Mouse (Mus musculus) heart, embryonic 12.5 days (tissue): ENCODE measurements at regions not wholly inside any gene's neighbourhood (a gene's known extent, or its start where the extent isn't known, plus 50 kb on each side); places are given as distances from the start of the nearest gene placed in this dataset.

Source experiments
- ATAC-seq: fragments of 200-750 bp; cut with Nextera tagmentation; 2 replicates; pipeline ENCODE4 v1.8.0; 2017; ENCODE audit warnings: moderate TSS enrichment, moderate library complexity; ENCODE audit not compliant: insufficient number of reproducible peaks, low FRiP score
- H3K27ac ChIP-seq: fragments of 300-500 bp; sonication (generic); 2 replicates; pipeline ENCODE4 v1.5.1; 2016; ENCODE audit warnings: mild to moderate bottlenecking, moderate library complexity; ENCODE audit not compliant: poor library complexity, severe bottlenecking
- H3K27me3 ChIP-seq: fragments of 300-500 bp; sonication (generic); replicated peaks from 2 replicates; pipeline ENCODE4 v1.6.1; 2016; ENCODE audit warnings: mild to moderate bottlenecking, moderate library complexity
- H3K36me3 ChIP-seq: fragments of 300-500 bp; sonication (generic); 2 replicates; pipeline ENCODE4 v1.6.1; 2016; ENCODE audit warnings: mild to moderate bottlenecking, moderate library complexity
- H3K4me1 ChIP-seq: fragments of 300-500 bp; sonication (generic); replicated peaks from 2 replicates; pipeline ENCODE4 v1.6.1; 2016; ENCODE audit warnings: mild to moderate bottlenecking
- H3K4me2 ChIP-seq: fragments of 300-500 bp; sonication (generic); 2 replicates; pipeline ENCODE4 v1.6.1; 2016; ENCODE audit warnings: mild to moderate bottlenecking, moderate library complexity
- H3K4me3 ChIP-seq: fragments of 300-500 bp; sonication (generic); 2 replicates; pipeline ENCODE4 v1.5.1; 2016; ENCODE audit warnings: mild to moderate bottlenecking
- H3K9ac ChIP-seq: fragments of 300-500 bp; sonication (generic); 2 replicates; pipeline ENCODE4 v1.6.1; 2016; ENCODE audit warnings: mild to moderate bottlenecking, moderate library complexity
- H3K9me3 ChIP-seq: fragments of 300-500 bp; sonication (generic); replicated peaks from 2 replicates; pipeline ENCODE4 v1.6.1; 2016; ENCODE audit warnings: mild to moderate bottlenecking, moderate library complexity
- WGBS: fragments of 180-500 bp; shearing (Covaris S2); methylation state at CpG from one replicate; pipeline ENCODE4 v1.1.7; 2016; 5-methylcytosine and 5-hydroxymethylcytosine counted together

DNA sequence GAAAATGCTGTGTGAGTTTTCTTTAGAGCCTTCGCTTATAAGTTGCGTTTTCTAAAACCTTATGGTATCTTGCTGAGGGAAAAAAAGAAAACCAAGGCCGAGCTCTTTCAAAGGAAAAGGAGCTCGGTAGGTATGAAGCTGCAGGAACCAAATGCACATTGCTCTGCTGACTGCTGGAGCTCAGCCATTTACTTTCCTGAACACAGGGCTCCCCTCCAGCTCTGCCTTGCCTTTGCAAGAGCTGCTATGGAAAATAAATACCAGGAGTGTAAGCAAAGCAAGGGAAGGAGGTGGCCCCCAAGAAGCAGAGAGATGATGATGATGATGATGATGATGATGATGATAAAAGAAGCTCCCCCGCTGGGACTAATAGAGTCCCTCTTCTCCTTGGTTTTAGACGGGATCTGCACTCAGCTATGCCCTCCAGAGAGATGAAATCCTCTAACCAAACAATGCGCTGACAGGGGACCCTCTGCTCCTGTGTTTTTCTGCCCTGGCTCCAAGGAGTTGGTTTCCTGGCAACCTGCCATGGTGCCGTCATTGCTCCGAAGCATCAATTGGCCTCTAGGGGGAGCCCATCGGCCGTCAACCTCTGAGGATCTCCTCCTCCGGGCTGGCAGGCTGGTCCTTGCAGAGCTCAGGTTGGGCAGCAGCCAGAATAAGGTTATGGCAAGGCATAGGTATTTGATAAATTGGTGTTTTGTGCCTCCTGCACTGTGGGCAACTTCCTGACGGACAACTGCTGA, 544.7 kb downstream of the Rnf144b start:
- Histone ChIP-seq H3K9ac (no peak overlapping the region), H3K4me2 (peak overlapping the region; percentile 47), H3K9me3 (no peaks in the 10 kb centered on the region), H3K27ac (peak overlapping the region; percentile 34; the same call in 1 of the 2 replicates), H3K4me3 (no peak overlapping the region), H3K4me1 (peaks cover 16% of the 10 kb centered on the region), H3K27me3 (no peaks in the 10 kb centered on the region), H3K36me3 (no peaks in the 10 kb centered on the region)
- ATAC-seq: peak; percentile 36; the same call in 1 of the 2 replicates
- 24% methylated on average over 13 of the region's 13 CpGs for WGBS

DNA sequence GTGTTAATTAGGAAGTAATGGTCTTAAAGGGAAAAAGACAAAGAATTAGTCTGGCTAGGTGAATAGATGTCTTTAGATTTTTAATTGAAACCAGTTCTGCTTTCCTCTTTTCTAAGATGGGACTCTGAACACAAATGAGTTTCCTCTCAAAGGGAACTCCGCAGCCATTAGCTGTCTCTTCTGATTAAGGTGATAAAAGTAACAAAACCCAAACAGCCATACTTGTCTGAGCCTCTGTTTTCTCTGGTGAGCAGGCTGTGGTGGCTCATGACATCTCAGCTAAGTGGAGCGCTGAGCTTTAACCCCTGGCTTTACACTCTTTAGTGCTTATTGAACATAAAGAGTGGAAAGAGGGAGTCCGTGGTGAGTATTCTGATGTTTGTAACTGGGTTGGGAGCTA, 565.7 kb downstream of the Rnf144b start:
- Histone ChIP-seq H3K4me1 (no peaks in the 10 kb centered on the region), H3K4me2 (no peak overlapping the region), H3K36me3 (no peaks in the 10 kb centered on the region), H3K9me3 (no peaks in the 10 kb centered on the region), H3K27me3 (no peaks in the 10 kb centered on the region), H3K9ac (no peak overlapping the region), H3K27ac (no peak overlapping the region), H3K4me3 (no peak overlapping the region)
- 60% methylated on average over 3 of the region's 3 CpGs for WGBS
- no peak for ATAC-seq

DNA sequence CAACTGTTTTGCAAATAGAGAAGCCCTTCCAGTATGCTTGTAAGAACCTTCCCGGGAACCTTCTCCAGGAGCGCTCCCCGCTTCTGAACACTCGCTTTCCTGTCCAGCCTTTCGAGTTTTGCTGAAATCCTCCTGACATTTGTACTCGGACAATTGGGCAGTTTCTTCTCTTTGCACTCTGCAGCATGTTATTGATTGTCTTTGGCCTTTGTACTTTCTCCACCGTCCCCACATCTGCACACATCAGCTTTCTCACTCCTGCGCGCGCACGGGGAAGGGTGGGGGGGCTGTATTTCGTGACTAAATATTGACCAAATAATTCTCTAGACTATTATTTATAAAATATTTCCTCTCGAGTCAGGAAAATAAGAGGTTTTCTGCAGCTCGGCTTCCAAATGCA, 567.2 kb upstream of the Id4 start:
- H3K27me3 ChIP-seq: no peaks in the 10 kb centered on the region
- H3K36me3 ChIP-seq: no peaks in the 10 kb centered on the region
- no peak overlapping the region for H3K9ac ChIP-seq
- H3K4me2 ChIP-seq: no peak overlapping the region
- H3K4me3 ChIP-seq: no peak overlapping the region
- no peaks in the 10 kb centered on the region for H3K4me1 ChIP-seq
- WGBS: 84% methylated on average over 14 of the region's 14 CpGs
- no peak overlapping the region for H3K27ac ChIP-seq
- no peaks in the 10 kb centered on the region for H3K9me3 ChIP-seq
- ATAC-seq: no peak

DNA sequence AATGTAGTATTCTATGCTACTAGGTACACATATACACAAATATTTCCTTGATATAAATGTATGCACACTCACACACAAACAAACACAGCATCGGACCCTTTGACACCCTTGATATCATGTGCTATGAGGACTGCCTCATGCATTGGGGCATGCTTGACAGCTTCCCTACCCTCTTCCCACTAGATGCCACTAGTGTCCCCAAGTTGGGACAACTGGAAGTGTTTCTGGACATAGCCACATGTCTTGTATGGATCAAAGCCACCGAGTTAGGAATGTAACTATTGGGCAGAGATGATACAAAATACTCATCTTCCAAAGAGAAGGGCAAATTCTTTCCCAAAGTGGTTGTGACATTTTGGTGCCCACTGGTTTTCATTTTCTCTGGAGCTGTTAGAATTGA, 565.2 kb upstream of the Id4 start:
- no peaks in the 10 kb centered on the region for H3K27me3 ChIP-seq
- no peak for ATAC-seq
- 76% methylated on average over 2 of the region's 2 CpGs for WGBS
- H3K36me3 ChIP-seq: no peaks in the 10 kb centered on the region
- H3K27ac ChIP-seq: no peak overlapping the region
- H3K4me1 ChIP-seq: no peaks in the 10 kb centered on the region
- no peak overlapping the region for H3K4me2 ChIP-seq
- H3K9me3 ChIP-seq: 0 out of 2 replicates have a peak, but pooled peaks cover 2% of the 10 kb centered on the region
- no peak overlapping the region for H3K9ac ChIP-seq
- H3K4me3 ChIP-seq: no peak overlapping the region

DNA sequence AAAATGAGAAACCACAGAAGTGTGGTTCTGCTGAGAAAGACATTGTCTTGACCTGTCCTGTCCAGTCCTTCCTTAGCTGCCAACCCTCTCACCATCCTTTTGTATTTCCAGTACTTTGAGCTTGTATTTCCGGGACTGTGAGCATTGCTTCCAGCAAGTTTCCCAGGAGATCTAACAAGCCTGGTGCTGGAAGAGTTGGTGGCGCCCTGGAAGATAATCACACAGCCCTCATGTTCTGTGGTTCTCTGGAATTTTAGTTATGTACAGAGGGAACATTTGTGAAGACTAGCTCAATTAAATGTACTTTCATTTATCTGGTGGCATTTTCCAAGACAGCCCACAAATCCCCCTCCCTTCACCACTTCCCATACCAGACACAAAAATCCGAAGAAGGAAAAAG, 560.5 kb upstream of the Id4 start:
- Histone ChIP-seq H3K9me3 (0 out of 2 replicates have a peak, but pooled peaks cover 2% of the 10 kb centered on the region), H3K36me3 (no peaks in the 10 kb centered on the region), H3K4me2 (no peak overlapping the region), H3K27me3 (no peaks in the 10 kb centered on the region), H3K4me1 (no peaks in the 10 kb centered on the region), H3K9ac (no peak overlapping the region), H3K27ac (no peak overlapping the region), H3K4me3 (no peak overlapping the region)
- 45% methylated on average over 3 of the region's 3 CpGs for WGBS
- no peak for ATAC-seq

DNA sequence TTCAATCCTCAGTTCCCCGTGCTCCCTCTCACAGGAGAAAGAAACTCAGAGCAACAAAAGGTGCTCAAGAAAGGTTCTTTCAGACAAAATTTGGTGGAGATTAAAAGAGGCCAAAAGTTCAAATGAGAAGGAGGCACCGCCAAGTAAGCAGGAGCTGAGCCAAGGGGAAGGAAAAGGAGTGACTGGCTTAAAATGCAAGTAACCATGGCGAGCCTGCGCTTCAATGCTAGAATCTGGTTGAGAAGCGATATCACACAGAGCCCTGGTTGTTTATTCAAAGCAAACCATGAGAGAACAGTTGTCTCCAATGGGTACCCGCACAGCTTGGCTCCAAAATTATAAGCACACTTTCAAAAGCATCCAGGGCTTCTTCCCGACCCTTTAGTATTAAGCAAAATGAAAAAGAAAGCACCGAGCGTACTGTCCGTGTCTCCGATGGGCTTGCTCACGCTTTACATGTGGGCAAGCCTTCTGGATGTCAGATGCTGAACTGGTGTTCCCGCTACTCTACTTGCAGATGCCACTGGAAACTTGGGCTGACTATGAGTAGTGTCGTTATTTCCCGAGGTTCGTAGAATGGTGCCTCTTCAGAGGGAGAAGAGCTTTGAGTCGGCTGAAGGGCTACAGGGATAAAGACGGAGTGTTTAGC, 552.9 kb upstream of the Id4 start:
- Histone ChIP-seq H3K9ac (no peak overlapping the region), H3K4me2 (no peak overlapping the region), H3K27me3 (no peaks in the 10 kb centered on the region), H3K4me1 (no peaks in the 10 kb centered on the region), H3K36me3 (no peaks in the 10 kb centered on the region), H3K9me3 (no peaks in the 10 kb centered on the region), H3K27ac (no peak overlapping the region), H3K4me3 (no peak overlapping the region)
- 85% methylated on average over 18 of the region's 18 CpGs for WGBS
- no peak for ATAC-seq

DNA sequence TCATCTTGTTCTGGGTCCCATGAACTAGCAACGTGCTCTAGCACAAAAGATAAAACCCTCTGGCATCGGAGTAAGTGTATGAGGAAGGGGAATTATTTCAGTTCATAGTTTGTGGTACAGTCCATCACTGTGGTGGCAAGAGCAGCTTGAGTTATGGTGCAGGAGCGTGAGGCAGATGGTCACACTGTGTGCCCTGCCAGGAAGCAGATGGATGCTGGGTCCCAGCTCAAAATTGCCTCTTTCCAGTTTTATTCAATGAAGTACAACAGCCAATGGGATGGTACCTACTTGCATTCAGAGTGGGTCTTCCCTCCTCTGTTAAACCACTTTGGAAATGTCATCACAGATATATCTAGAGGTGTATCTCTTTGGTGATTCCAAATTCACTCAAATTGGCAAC, 551.7 kb upstream of the Id4 start:
- Histone ChIP-seq H3K4me3 (no peak overlapping the region), H3K4me1 (no peaks in the 10 kb centered on the region), H3K9ac (no peak overlapping the region), H3K27ac (no peak overlapping the region), H3K4me2 (no peak overlapping the region), H3K27me3 (no peaks in the 10 kb centered on the region), H3K9me3 (no peaks in the 10 kb centered on the region), H3K36me3 (no peaks in the 10 kb centered on the region)
- no peak for ATAC-seq
- 81% methylated on average over 3 of the region's 3 CpGs for WGBS

DNA sequence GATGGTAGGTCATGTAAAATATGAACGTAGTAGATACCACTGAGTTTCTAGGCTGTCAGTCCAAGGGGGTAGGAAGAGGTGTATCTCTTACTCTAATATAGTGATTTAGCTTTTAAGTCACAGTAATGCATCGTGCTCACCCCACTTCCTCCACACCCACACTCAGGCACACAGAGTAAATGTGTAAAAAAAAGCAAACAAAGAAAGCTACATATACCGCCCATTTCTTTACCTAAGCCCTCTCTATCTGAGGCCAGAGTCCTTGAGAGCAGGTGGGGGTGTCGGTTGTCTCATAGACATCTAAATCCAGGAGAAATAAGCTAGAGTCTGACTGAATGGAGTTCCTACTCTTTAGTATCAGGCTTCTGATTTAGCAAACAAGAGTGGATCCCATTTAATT, 548.5 kb upstream of the Id4 start:
- no peak for ATAC-seq
- 81% methylated on average over 4 of the region's 4 CpGs for WGBS
- Histone ChIP-seq H3K4me2 (no peak overlapping the region), H3K27ac (no peak overlapping the region), H3K36me3 (no peaks in the 10 kb centered on the region), H3K4me1 (no peaks in the 10 kb centered on the region), H3K27me3 (no peaks in the 10 kb centered on the region), H3K9ac (no peak overlapping the region), H3K4me3 (no peak overlapping the region), H3K9me3 (no peaks in the 10 kb centered on the region)

DNA sequence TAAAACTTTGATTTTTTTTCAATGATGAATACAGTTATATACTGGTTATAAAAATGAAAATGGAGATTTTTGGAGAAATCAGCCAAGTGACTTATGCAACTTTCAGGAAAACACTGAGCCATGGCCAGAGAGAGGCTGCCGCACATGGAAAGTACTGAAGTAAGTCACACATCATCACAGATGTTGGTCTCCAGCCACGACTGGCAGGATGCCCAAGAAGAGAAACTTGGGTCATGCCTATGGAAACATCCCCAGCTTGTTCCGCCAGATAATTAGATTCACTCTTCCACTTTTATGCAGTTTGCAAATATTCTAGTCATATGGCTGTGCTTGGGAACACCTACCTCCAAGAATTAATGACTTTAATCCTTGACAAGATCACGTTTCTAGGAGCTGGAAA, 544.8 kb upstream of the Id4 start:
- H3K27me3 ChIP-seq: no peaks in the 10 kb centered on the region
- WGBS: 61% methylated on average over 4 of the region's 4 CpGs
- H3K4me2 ChIP-seq: no peak overlapping the region
- H3K9me3 ChIP-seq: no peaks in the 10 kb centered on the region
- H3K36me3 ChIP-seq: no peaks in the 10 kb centered on the region
- H3K9ac ChIP-seq: no peak overlapping the region
- no peaks in the 10 kb centered on the region for H3K4me1 ChIP-seq
- H3K4me3 ChIP-seq: no peak overlapping the region
- ATAC-seq: no peak
- no peak overlapping the region for H3K27ac ChIP-seq

DNA sequence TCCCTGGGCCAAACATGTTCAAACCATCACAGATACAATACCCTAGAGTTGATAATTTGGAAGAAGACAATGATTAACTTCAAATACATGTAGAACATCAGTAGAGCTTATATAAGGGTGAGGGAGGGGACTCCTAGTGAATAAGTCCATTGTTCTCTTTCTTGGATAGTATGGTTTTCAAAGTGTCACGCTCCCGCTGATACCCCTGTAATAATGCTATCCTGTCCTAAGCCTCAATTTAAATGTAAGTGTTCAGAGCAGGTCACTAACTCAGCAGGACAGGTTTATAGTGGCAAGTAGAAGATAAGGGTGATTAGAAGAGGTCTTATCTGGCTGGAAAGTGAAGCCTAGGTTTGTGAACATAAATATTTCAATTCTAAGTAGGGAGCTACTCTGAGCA, 540.4 kb upstream of the Id4 start:
- ATAC-seq: no peak
- H3K4me2 ChIP-seq: no peak overlapping the region
- 78% methylated on average over 2 of the region's 2 CpGs for WGBS

DNA sequence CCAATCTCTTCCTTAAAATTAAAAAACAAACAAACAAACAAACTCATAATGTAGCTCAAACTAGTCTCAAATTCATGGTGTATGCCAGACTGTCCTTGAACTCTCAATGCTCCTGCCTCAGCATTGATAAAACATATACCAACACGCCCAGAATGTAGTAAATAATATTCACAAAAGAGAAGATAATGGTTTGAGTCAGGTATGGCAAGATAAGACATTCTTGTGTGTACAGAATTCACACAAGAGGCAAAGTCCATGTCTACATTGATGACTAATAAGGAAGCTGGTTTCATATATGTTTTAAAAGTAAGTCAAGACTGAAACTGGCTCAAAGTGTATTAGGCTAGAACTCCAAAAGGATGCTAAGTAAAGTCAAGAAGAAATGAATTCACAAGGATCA, 526.6 kb upstream of the Id4 start:
- 50% methylated on average over 1 of the region's 1 CpGs for WGBS

More for the DNA sequence above, 540.4 kb upstream of the Id4 start:
- Histone ChIP-seq H3K27me3 (no peaks in the 10 kb centered on the region), H3K9me3 (no peaks in the 10 kb centered on the region), H3K4me3 (no peak overlapping the region), H3K36me3 (no peaks in the 10 kb centered on the region), H3K4me1 (no peaks in the 10 kb centered on the region), H3K27ac (no peak overlapping the region), H3K9ac (no peak overlapping the region)

More for the DNA sequence above, 526.6 kb upstream of the Id4 start:
- 0 out of 2 replicates have a peak, but pooled peaks cover 5% of the 10 kb centered on the region for H3K9me3 ChIP-seq
- no peak overlapping the region for H3K4me2 ChIP-seq
- H3K9ac ChIP-seq: no peak overlapping the region
- ATAC-seq: no peak
- no peak overlapping the region for H3K27ac ChIP-seq
- H3K36me3 ChIP-seq: no peaks in the 10 kb centered on the region
- no peak overlapping the region for H3K4me3 ChIP-seq
- H3K27me3 ChIP-seq: no peaks in the 10 kb centered on the region
- no peaks in the 10 kb centered on the region for H3K4me1 ChIP-seq
